Mouse (Mus musculus) right cerebral cortex, postnatal 10 days (tissue): ENCODE results near the gene Phactr1.

Experiments used
- DNase-seq, 2 experiments: peaks; one replicate each; pipeline ENCODE4 v3.0.0; 2021; ENCODE audit warnings: low spot score in 2 of 2

Phactr1 gene

DNA sequence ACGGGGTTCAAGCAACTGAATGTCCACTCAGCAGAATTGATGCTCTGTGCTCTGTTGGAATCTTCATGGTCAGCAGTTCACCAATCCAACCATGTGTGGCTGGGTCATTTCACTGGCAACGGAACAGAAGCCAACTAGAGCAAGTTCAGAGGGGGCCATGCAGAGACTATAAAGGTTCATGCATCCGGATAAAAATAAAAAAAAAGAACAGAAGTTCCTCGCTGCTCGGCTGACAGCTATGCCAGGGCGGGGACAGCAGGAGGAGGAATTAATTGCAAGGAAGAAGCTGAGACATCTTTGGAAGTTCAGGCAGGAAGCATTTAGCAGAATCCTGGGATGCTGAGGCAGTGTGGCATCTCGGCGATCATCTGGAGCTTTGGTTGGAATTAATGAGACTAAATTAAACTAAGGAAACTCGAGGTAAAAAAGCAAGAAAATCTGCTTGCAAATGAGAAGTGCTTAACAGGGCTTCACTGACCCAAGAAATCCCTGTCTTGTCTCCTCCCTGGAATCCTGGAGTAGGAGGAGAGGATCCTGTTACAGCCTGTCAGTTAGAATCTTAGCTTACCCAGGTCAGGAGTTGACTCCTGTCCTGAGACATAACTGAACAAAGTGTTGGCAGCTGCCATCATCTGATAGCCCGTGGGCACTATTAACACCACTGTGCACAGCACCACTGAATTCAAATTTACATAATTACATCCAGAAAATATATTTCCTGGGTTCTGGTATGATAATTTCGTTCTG is 77.4 kb downstream of the Phactr1 start:
- DNase-seq = peak; percentile 59 to 74

DNA sequence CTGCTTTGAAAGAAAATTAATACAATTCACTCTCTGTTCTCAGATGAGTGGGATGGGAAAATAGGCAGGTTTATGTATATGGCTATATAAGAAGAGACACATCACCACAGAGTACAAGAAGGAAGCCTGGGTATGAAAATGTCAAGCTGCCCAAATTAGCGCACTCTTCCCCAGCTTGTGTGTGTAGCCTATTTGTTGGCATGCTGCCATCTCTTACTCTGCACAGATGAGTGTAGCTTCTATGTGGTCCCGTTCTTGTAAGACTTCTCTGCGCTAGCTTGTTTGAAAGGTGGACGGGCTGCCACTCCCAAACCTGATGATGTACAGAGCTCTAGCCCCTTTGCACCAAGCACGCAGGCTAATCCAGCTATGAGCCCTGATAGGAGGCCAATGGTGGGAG is 78.7 kb downstream of the Phactr1 start:
- peak; percentile 56 to 68 for DNase-seq

DNA sequence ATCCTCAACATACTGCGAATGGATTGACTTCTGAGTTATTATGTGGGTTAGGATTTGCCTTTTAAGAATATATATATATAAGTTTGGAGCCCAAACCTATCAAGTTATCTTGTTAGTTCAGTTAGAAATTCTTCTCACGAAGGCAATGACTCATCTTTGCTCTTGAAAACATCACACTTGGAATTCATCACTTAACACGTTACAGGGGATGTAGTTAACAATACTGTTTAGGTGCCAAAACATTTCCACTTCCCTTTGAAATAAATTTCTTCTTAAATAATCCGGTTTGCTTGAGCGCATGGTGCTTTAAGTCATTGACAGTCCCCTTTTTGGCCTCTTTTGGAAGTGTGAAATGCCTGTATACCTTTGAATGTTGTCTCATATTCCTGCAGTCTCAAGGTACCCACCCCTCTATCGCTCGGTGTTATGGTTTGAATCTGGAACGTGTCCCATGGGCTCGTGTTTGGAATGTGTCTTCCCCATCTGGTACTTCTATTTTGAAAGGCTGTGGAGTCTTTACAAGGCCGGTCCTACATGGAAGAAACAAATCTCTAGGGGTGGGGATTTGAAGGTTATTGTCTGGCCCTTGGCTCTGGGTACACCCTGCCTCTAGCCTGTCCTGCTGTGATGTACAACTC is 80.6 kb downstream of the Phactr1 start:
- peak in 1 of 2 experiments; percentile 44 for DNase-seq

DNA sequence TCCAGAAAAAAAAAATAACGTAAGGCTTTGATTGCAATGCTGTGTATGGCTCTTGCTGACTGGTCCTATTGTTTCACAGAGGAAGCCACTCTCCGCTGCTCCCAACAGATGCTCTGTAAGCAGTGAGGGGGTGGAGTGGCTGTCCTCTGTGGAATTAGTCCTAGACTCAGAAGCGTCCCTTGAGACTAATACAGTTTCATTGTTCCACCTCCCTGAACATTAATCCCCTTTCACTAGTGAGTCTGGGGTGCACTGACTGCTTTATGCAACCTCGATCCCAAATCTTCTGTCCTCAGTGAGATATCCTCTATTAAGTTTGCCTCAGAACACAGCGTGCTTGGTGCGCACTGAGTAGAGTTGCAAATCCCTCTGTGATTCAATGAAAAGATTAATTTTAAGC is 91.9 kb downstream of the Phactr1 start:
- no peak for DNase-seq

DNA sequence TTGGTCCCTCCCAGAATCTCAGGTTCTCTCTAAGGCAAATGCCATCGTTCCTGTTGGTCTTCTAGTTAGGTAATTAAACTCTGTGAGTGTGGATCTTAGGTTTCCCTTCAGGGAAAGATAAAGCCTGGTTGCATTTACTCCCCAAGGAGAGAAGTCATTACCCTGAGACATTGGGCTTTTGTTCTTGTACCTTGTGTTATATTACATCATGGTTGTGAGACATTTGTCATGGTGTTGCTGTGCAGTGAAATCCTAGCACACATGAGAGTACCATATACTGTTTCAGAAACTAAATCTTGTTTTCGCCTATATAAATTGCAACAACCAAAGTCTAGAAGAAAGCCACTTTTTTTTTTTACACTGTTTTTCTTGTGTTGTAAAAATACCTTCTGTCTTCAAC is 93.6 kb downstream of the Phactr1 start:
- no peak for DNase-seq

DNA sequence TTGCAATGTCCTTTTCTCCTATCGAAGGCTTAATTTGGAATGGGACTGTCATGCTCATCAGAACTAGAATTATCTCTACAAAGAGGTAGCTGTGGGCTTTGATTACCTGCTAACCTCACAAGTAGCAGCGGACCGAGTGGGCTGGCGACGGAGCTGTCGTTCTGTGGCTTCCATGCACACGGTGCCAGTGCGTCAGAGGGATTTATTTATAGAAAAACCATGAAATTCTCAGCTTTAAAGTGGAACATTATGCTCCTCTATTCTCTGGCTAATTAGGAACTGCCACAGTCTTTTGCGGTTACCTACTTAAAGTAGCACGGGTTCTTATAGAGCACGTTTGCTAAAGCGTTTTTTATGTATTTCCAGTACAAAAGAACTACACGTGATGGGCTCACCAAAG is 101.7 kb downstream of the Phactr1 start:
- DNase-seq = peak; percentile 65 to 71

DNA sequence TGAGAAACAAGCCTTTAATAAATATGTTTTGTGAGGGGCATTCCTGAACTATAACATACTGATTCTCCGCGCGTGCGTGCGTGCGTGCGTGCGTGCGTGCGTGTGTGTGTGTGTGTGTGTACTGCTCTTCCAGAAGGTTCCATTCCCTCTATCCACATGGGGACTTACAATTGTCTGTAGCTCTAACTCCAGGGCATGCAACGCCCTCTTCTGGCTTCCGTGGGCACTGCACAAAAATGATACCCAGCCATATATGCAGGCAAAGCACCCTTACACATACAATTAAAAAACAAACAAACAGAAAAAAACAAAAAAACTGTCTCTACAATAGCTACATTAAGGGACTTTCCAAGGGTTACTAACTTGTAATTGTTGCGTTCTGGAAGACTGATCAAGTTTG is 108.8 kb downstream of the Phactr1 start:
- DNase-seq = no peak

DNA sequence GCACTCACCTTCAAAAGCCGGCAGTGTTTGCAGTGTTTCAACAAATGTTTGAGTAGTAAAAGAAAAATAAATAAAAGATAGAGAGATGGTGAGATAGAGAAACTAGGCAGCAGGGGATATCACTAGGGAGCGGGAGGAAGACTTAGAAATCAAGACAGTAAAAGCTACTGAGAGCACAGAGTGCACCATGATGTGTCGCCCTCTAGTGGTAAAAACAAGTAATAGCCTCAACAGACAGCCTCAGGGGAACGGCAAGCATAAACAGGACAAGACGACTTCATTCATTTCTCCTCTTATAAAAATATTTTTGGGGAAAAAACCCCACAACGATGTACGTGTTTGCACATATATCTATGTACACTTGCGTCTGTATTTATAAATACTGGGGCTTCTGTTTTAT is 111.9 kb downstream of the Phactr1 start:
- DNase-seq = no peak

DNA sequence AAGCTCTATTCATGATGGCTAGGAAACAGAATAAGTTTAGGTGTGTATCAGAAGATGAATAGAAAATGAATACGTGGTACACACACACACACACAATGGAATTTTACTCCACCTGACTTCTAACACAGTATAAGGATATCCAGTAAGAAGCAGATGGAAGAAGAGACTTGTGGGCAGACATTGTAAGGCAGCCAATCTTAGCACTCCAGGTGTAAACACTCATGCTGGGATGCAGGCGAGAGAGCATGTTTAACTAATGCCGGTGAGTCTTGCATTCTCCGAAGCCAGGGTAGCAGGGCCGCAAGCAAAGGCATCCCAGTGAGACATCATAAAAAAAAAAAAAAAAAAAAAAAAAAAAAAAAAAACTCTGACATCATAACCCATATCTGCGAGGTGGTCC is 120.1 kb downstream of the Phactr1 start:
- no peak for DNase-seq

DNA sequence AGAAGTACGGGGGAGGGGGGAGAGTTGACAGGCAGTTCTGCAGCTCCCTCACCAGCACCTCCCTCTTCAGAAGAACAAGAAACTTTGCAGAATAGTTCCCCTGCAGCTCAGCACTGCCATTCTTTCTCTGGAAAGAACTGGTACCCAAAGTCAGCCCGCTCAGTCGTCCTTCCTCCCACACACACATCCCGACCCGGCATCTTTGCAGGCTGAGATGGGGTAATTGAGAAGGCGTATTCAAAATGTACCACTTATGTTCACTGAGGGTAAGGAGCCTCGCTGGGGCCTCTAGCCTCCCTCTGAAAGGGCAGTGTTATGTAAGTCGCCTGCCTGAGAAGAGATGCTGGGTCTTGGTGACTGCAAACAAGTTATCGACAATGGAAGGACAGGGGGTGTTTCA is 123.9 kb downstream of the Phactr1 start:
- no peak for DNase-seq

DNA sequence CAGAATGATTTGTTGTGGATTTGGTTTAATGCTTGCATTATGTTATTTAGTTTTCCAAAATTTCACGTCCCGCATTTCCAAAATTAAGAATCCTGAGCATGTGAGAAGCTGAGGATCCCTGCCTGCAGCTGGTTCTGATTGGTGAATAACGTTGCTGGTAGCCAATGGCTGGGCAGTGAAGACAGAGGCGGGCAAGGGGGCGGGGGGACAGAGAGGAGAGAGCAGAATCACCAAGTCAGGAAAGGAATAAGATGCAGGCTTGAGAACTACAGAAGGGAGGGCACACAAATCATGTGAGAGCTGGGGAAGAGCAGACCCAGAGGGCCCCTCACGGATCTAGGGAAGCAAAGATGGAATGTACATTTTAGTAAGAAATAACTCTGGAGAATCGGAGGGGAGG is 132.3 kb downstream of the Phactr1 start:
- peak; percentile 57 to 68 for DNase-seq

DNA sequence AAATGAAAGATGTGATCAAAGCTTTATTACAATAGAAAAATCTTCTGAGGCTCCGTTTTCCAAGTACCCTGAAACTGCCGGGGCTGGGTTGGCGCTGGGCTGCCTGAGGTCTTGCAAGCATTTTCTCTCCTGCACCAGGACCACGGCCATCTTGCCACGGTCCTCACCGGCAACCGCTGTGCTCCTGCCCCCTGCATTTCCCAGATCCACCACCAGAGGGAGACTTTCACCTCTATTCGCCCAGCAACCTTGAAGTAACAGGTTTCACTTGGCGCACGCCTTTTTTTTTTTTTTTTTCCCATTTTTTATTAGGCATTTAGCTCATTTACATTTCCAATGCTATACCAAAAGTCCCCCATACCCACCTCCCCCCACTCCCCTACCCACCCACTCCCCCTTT is 138.0 kb downstream of the Phactr1 start:
- DNase-seq = peak in 1 of 2 experiments; percentile 74

DNA sequence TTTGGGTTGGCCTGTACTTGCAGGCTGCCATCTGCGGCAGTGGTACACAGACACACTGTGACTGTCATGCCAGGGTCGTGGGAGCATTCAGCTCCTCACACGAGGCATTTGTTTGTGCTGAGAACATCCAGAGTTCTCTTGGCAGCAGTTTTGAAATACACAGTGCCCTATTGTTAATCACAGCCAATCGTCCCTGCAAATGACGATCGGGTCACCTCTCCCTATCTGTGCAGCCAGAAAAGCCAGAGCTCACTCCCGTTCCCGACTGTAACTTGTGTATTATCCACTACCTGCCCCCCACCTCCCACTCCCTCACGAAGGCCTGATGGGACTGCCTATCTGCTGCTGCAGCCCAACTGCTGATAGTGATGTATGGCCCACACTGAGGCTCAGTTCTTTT is 140.1 kb downstream of the Phactr1 start:
- DNase-seq = peak; percentile 49 to 60

DNA sequence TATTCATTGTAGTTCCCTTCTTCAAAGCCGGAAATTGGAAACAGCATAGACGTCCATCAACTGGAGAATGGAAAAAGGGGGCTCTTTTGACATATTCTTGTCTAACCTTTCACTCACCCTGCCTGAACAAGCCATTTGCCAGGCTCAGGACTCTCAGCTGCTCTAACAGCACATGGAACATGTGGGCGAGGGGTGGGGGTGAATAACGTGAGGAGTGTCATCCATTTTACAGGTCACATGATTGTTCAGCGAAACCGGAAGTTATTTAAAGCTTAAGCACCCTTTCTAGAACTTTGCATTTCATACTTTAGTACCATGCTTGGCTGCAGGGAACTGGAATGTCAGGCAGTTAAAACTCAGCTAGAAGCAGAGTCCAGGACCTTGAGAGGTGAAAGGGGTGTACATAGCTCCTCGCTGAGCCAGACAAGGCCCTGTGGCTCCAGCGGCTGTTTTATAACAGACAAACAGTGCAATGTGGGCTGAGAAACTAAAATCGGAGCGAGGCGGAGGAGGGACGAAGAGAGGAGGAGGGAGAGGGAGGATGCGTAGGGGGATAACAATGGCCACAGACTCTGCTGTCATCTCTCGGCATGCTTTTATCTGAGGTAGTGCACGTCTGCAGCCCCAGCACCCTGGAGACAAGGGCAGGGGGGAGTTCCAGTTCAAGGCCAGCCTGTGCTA is 141.1 kb downstream of the Phactr1 start:
- peak; percentile 47 to 58 for DNase-seq

DNA sequence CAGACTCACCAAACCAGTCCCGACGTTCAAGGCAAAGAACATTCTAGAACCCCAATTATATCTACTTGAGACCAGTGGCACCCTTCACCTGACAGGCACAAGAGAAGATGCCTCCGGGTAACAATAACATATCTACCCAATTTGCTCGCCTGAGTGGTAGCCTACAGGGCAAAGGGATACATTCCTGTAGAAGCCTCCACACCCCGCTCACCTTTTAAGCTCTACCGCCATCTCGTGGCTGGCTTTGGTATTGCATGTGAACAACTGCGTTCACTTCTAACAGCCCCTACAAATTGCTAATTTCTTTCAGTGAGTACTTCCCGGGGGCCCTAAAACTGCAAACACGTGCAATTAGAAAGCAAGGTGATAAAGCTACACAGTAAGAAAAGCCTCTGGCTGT is 142.1 kb downstream of the Phactr1 start:
- DNase-seq = peak; percentile 84 to 92

DNA sequence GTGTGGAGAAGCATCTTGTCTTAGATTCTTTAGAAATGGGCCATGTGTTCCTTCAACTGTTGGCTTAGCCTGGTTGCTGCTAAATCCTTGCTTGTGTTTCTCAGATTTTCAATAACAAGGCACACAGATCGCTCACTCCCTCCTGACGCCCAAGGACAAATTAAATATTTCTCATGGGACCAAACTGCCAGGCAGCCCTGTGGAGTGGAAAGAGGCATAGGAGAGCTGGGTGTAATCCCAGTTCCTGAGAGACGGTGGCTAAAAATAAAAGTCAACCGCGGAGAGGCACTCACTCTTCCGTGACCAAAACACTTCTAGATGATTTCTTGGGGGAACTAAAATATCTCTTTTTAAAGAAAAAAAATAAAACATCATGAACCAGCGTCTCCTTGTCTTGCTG is 143.5 kb downstream of the Phactr1 start:
- DNase-seq = no peak

DNA sequence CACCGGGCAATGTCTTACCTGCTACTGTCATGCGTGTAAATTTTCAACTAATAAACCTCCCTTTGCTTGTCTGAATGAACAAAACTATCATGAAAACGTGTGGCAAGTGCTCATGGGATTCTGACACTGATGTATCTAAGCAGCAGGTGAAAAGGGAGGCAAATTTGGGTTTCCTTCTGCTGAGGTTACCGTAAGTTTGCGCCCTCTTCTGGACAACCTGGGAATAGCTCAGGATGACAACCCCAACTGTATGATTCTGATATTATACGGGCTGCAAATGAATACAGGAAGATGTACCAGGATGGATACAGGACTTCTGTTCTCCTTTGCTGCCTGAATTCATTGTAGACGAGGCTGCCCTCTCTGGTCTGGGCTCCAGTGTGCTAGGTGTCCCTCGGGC is 146.2 kb downstream of the Phactr1 start:
- peak in 1 of 2 experiments; percentile 69 for DNase-seq

DNA sequence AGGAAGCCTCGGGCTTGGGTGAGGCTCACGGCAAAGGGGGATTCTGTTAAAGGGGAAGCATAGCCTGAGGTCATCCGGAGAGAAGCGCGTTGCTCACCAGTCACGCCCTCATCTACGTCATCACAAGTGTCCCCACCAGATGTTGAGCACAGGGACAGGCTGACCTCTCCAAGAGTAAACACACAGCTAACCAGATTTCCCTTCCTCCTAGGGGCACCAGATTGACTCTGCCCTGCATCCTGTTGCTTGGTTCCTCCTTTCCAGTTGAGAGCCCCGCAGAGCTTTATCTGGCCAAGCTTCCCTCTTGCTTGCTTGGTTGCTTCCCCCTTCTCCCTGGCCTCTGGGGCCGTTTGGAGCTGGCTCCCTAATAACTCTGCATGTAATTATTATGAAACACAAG is 148.6 kb downstream of the Phactr1 start:
- peak in 1 of 2 experiments; percentile 37 for DNase-seq

DNA sequence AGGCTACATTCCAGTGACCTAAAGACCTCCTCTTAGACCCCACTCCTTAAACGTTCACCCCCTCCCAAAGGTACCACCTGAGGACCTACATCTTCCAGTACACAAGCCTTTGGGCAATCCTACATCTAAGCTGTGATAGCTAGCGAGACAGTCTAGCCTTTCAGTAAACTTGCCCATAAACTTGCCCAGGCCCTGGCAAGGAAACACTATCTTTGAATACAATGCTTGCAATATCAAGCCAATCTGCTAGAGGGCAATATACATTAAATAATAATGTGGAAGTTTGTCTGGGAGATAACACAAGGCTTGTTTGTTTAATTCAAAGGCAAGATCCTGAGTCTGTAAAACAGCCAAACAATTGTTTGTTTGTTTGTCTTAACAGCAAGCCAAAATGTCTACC is 155.0 kb downstream of the Phactr1 start:
- DNase-seq = no peak

DNA sequence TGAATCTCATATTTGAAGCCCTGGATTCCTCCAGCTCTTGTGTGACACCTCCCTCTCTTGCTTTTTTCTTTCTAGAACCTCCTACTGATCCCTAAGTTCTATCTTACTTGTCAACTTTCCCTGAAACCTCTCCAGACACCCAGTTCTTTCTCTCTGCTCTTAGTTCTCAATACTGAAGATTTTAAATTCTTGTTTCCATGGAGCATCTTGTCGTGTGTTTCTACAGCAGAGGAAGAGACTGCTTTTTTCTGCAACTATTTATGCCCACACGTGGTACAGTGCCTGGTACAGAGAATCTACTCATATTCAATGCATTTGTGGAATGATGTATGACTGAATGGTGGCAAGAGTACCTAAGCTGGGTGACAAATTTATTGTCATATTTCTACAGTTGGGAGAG is 158.9 kb downstream of the Phactr1 start:
- no peak for DNase-seq

DNA sequence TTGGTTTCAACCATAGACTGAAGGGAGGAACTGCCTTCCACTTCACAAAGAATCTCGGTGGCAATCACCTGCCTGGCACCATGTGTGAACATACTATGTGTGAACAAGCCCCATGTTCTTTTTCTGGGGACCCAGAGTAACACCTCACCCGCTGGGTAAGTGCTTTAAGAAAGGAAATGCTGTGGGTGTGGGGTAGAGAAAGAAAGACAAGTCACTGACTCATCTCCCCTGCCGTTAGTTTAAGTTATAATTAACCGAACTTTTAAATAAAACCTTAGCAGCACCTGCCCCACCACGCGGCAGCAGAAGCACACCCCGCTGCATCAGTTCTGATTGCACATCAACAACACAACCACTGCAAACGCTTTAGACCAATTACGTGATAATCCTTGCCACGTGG is 171.7 kb downstream of the Phactr1 start:
- no peak for DNase-seq

DNA sequence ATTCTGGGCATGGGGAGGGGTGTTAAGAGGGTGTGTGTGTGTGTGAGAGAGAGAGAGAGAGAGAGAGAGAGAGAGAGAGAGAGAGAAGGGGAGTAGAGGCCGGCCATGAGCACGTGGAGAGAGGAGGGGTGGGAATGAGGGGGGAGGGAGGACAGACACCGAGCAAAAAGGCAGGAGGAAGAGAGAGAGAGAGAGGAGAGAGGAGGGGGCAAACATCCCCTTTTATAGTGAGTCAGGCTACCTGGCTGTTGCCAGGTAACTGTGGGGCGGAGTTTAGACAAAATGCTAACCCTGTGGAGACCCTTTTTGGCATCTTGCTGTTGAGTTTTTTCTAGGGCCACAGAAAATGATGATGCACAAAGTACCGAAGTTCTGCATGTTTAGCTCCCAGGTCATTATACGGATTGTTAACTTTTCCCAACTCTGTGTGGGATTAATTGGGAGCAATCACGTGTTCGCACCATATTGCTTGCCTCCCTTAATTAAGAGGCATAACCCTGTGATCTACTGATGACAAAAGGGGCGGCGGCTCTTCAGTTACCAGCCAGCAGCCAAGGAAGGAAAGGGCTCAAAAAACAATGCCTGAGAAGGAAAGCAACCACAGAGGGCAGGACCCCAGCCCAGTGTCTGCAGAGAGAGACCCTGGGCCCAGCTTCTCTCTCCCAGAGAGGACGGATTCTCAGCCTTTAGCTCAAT is 173.6 kb downstream of the Phactr1 start:
- no peak for DNase-seq
